Mouse (Mus musculus) limb, embryonic 15.5 days (tissue): Measurements from ENCODE around the gene Klk7. TPM values are rescaled to one million over a fixed set of nuclear protein-coding genes. Genes with fewer than 3 reads are reported as not detected.

Source experiments
- ATAC-seq: fragments of 200-750 bp; cut with Nextera tagmentation; 2 replicates; pipeline ENCODE4 v1.8.0; 2017; ENCODE audit warnings: low read depth, moderate TSS enrichment; ENCODE audit not compliant: insufficient number of reproducible peaks, low FRiP score, low TSS enrichment
- H3K27ac ChIP-seq: fragments of 300-500 bp; sonication (generic); 2 replicates; pipeline ENCODE4 v1.5.1; 2015; ENCODE audit warnings: moderate library complexity, mild to moderate bottlenecking, inconsistent platforms
- H3K27me3 ChIP-seq: fragments of 300-500 bp; sonication (generic); 2 replicates; pipeline ENCODE4 v1.6.1; 2015; ENCODE audit warnings: inconsistent platforms
- H3K36me3 ChIP-seq: fragments of 300-500 bp; sonication (generic); 2 replicates; pipeline ENCODE4 v1.6.1; 2015; ENCODE audit warnings: inconsistent platforms
- H3K4me1 ChIP-seq: fragments of 300-500 bp; sonication (generic); 2 replicates; pipeline ENCODE4 v1.6.1; 2015; ENCODE audit warnings: inconsistent platforms
- H3K4me2 ChIP-seq: fragments of 300-500 bp; sonication (generic); 2 replicates; pipeline ENCODE4 v1.6.1; 2015; ENCODE audit warnings: mild to moderate bottlenecking, inconsistent platforms
- H3K4me3 ChIP-seq: fragments of 300-500 bp; sonication (generic); 2 replicates; pipeline ENCODE4 v1.5.1; 2015; ENCODE audit warnings: mild to moderate bottlenecking, inconsistent platforms
- H3K9ac ChIP-seq: fragments of 300-500 bp; sonication (generic); 2 replicates; pipeline ENCODE4 v1.6.1; 2015; ENCODE audit warnings: inconsistent platforms
- H3K9me3 ChIP-seq: fragments of 300-500 bp; sonication (generic); 2 replicates; pipeline ENCODE4 v1.6.1; 2016; ENCODE audit warnings: inconsistent platforms
- WGBS: fragments of 180-500 bp; shearing (Covaris S2); methylation state at CpG from one replicate; pipeline ENCODE4 v1.1.7; 2015; 5-methylcytosine and 5-hydroxymethylcytosine counted together
- polyA plus RNA-seq: library from polyadenylated mRNA; unstranded; fragments of >200 nt; fragmentation: Nextera tagmentation; extraction: Ambion mirVana; gene quantifications from 2 replicates; pipeline ENCODE4 v1.2.1, GENCODE M21; 2015

The Klk7 gene
- polyA plus RNA-seq, 1 experiment from 2014 or later, result 6.7 TPM

DNA sequence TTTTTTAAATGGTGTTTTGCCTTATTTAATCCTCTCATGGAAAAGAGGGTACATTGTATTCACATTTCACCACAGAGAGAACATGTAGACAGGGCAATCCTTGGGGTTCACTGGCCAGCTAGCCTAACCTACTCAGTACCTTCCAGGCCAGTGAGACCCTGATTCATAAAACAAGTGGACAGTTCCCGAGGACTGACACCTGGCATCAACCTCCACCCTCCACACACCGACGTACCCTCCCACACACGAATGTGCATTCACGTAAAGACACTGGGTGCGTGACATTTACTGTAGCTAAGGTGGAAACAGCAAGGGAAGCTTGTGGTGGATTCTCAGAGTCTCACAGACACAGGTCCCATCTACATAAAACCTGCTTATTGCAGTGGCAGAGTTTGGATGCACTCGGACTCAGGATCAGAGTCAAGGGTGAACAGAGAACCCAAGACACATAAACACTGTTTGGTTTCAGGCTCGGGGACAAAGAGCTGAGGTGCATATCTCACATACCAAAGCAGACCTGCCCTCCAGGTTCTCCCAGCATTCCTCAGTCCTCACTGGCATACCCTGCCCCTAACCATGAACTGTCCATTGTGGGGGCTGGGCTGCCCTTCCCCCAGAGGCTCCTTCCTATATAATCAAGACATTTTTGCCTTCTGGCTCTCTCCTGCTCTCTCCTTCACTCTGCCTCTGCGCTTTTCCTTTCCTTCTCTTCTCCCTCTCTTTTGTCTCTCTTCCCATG, 43.7 kb downstream of the Klk7 start:
- ATAC-seq, result no peak
- Histone ChIP-seq H3K9ac (no peak overlapping the region), H3K27ac (no peak overlapping the region), H3K4me1 (no peaks in the 10 kb centered on the region), H3K36me3 (no peaks in the 10 kb centered on the region), H3K4me3 (no peak overlapping the region), H3K9me3 (no peaks in the 10 kb centered on the region), H3K27me3 (no peaks in the 10 kb centered on the region), H3K4me2 (no peak overlapping the region)
- WGBS, result 72% methylated on average over 9 of the region's 9 CpGs

DNA sequence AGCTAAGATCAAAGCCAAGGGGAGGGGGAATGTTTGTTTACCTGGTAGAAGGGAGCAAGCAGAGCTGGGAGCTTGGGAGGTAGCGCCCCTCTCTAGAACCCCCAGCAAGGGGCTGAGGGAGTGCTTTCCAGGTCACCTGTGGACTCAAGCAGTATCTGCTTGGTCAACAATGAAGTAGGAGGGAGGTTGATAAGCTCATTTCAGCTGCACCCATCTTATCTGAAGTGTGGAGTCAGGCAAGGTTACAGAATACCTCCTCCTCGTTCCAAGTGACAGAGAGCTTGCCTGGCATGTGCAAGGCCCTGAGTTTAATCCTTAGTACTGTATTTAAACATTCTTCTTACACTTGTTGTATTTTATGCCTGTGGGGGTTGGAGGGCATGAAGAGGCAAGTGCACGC, 44.6 kb downstream of the Klk7 start:
- H3K27ac ChIP-seq, result no peak overlapping the region
- no peak overlapping the region for H3K4me2 ChIP-seq
- no peak for ATAC-seq
- H3K27me3 ChIP-seq, result no peaks in the 10 kb centered on the region
- H3K36me3 ChIP-seq, result no peaks in the 10 kb centered on the region
- no peak overlapping the region for H3K9ac ChIP-seq
- no peaks in the 10 kb centered on the region for H3K4me1 ChIP-seq
- no peaks in the 10 kb centered on the region for H3K9me3 ChIP-seq
- 66% methylated on average over 3 of the region's 3 CpGs for WGBS
- no peak overlapping the region for H3K4me3 ChIP-seq

DNA sequence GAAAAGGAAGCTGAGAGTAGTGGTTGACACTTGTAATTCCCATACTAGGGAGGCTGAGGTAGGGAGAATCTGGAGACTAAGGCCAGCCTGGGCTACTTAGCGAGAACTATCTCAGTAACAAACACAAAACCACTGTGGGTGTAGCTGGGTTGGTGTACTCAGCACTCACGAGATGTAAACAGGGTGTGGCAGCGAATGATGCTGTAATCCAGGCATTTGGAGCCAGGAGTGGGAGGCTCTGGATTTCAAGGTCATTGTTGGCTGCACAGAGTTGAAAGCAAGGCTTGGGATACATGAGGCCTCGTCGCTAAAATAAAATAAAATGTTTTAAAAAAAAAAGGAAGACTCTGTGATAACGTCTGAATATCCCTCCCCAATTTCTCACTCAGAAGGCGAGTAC, 45.2 kb downstream of the Klk7 start:
- 79% methylated on average over 7 of the region's 7 CpGs for WGBS
- no peaks in the 10 kb centered on the region for H3K9me3 ChIP-seq

DNA sequence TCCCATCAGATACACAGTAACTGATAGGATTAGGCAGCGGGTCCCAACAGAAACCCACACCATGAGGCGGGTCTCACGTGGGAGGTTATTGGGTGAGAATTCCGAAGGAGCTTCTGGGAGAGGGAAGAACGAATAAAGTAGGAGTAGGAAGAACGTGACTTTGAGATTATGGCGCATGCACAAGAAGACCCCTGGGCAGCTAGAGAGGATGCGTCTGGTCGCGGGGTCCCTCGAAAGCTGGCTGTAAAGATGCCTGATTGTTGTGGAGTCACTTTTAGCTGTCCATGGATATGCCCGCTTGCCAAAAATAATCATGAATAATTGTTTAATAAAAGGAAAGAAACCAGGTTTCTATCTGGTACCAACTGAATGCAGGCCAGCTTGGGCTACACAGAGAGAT, 46.4 kb downstream of the Klk7 start:
- Histone ChIP-seq H3K4me1 (no peaks in the 10 kb centered on the region), H3K4me2 (no peak overlapping the region), H3K27ac (no peak overlapping the region), H3K9me3 (no peaks in the 10 kb centered on the region), H3K4me3 (no peak overlapping the region), H3K36me3 (no peaks in the 10 kb centered on the region), H3K9ac (no peak overlapping the region), H3K27me3 (no peaks in the 10 kb centered on the region)
- ATAC-seq, result no peak
- 89% methylated on average over 12 of the region's 12 CpGs for whole genome bisulfite sequencing

More for the DNA sequence above, 45.2 kb downstream of the Klk7 start:
- H3K4me2 ChIP-seq, result no peak overlapping the region
- H3K4me1 ChIP-seq, result no peaks in the 10 kb centered on the region
- no peaks in the 10 kb centered on the region for H3K27me3 ChIP-seq
- no peaks in the 10 kb centered on the region for H3K36me3 ChIP-seq
- no peak overlapping the region for H3K4me3 ChIP-seq
- H3K27ac ChIP-seq, result no peak overlapping the region
- no peak overlapping the region for H3K9ac ChIP-seq
- ATAC-seq, result no peak

DNA sequence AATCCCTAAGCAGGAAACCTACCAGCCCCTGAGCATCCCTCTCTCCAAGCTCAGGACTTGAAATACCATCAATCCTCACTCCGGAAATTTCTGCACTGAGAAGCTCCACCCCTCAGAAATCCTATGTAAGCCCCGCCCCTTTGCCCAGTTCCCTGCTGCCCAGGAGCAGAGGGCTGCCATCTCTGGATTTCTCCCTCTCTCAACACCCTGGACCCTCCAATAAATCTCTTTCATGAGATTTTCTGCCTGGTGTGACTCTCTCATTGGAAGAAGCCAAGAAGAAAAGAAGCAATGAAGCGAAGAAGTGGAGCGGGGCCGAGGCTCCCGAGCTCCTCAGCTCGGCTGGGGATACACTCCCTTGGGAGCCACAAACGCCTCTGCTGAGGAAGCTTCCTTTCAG, 49.3 kb downstream of the Klk7 start:
- H3K36me3 ChIP-seq, result no peaks in the 10 kb centered on the region
- H3K27me3 ChIP-seq, result no peaks in the 10 kb centered on the region
- ATAC-seq, result no peak
- H3K4me2 ChIP-seq, result no peak overlapping the region
- no peaks in the 10 kb centered on the region for H3K9me3 ChIP-seq
- WGBS, result 78% methylated on average over 8 of the region's 8 CpGs
- no peak overlapping the region for H3K4me3 ChIP-seq
- no peak overlapping the region for H3K9ac ChIP-seq
- H3K4me1 ChIP-seq, result no peaks in the 10 kb centered on the region
- no peak overlapping the region for H3K27ac ChIP-seq

Other genes with a start within 250 kb of the Klk7 start
- 3.6 and 4.3 TPM in 2 replicates for gene Zfp658, start 249.0 kb upstream of the Klk7 start, polyA plus RNA-seq
- 14.2 and 14.5 TPM in 2 replicates for gene Zfp719, start 231.7 kb upstream of the Klk7 start, polyA plus RNA-seq
- 0.19 TPM in 1 of 2 replicates, not detected in the other for gene Zfp819, start 204.1 kb upstream of the Klk7 start, polyA plus RNA-seq
- gene Ceacam18, start 176.6 kb upstream of the Klk7 start, polyA plus RNA-seq, result not detected in 2 replicates
- 1.2 TPM in 2 replicates for gene Siglece, start 151.1 kb upstream of the Klk7 start, polyA plus RNA-seq
- gene Ctu1, start 139.3 kb upstream of the Klk7 start, polyA plus RNA-seq, result 16.4 and 17.9 TPM in 2 replicates
- gene Klk14, start 120.9 kb upstream of the Klk7 start, polyA plus RNA-seq, result not detected in 2 replicates
- gene Klk13, start 98.7 kb upstream of the Klk7 start, polyA plus RNA-seq, result 12.5 and 16.1 TPM in 2 replicates
- 0.22 and 0.32 TPM in 2 replicates for gene Klk12, start 42.4 kb upstream of the Klk7 start, polyA plus RNA-seq
- 20.2 and 22.0 TPM in 2 replicates for gene Klk11, start 36.7 kb upstream of the Klk7 start, polyA plus RNA-seq
- gene Klk10, start 30.3 kb upstream of the Klk7 start, polyA plus RNA-seq, result 38.4 and 45.0 TPM in 2 replicates
- gene Klk9, start 19.4 kb upstream of the Klk7 start, polyA plus RNA-seq, result 1.5 TPM in 2 replicates
- gene Klk8, start 13.7 kb upstream of the Klk7 start, polyA plus RNA-seq, result 60.6 and 64.4 TPM in 2 replicates
- 0.13 and 0.25 TPM in 2 replicates for gene Klk6, start 13.2 kb downstream of the Klk7 start, polyA plus RNA-seq
- gene Klk5, start 30.7 kb downstream of the Klk7 start, polyA plus RNA-seq, result 18.1 and 25.3 TPM in 2 replicates
- gene Klk4, start 69.9 kb downstream of the Klk7 start, polyA plus RNA-seq, result 0.14 TPM in 1 of 2 replicates, not detected in the other
- not detected in 2 replicates for gene Klk15, start 122.4 kb downstream of the Klk7 start, polyA plus RNA-seq
- gene Klk1b8, start 139.4 kb downstream of the Klk7 start, polyA plus RNA-seq, result not detected in 2 replicates
- not detected in 2 replicates for gene Klk1b1, start 155.5 kb downstream of the Klk7 start, polyA plus RNA-seq
- not detected in 2 replicates for gene Klk1b9, start 164.8 kb downstream of the Klk7 start, polyA plus RNA-seq
- gene Klk1b11, start 184.6 kb downstream of the Klk7 start, polyA plus RNA-seq, result not detected in 2 replicates
- 0.31 and 3.5 TPM in 2 replicates for gene Klk1b26, start 200.9 kb downstream of the Klk7 start, polyA plus RNA-seq
- gene Klk1b27, start 241.0 kb downstream of the Klk7 start, polyA plus RNA-seq, result not detected in 2 replicates